Mouse (Mus musculus) left cerebral cortex, adult 2 months (tissue): ENCODE data around the gene Gm9639. TPM values are rescaled to one million over a fixed set of nuclear protein-coding genes. Genes with fewer than 3 reads are reported as not detected.
"Not testable (repeated sequence)": the region's sequence is repeated elsewhere in the genome, so short reads cannot be mapped to it uniquely, and the experiment has no call there.

ENCODE experiments used
- DNase-seq, 2 experiments: peaks; one replicate each; pipeline ENCODE4 v3.0.0; 2021 to 2022; ENCODE audit warnings: low spot score in 2 of 2, mixed read lengths in 1 of 2; ENCODE audit errors: extremely low spot score in 1 of 2
- H3K27ac ChIP-seq: fragments of 200-600 bp; 2 replicates; pipeline ENCODE4 v1.8.1; 2022
- H3K4me3 ChIP-seq: fragments of 200-600 bp; 2 replicates; pipeline ENCODE4 v1.8.1; 2022
- CTCF ChIP-seq: fragments of 200-600 bp; IDR thresholded peaks from 2 replicates; pipeline ENCODE4 v1.8.1; 2022; ENCODE audit warnings: antibody characterized with exemption, mild to moderate bottlenecking, moderate library complexity
- intact Hi-C: fragments of 180-260 bp; cut with DNase I; formaldehyde crosslinking; loops from one replicate; pipeline ENCODE4 v1.15.1; 2025
- total RNA-seq, 2 experiments: library from RNA; stranded (reverse); gene quantifications; 2 replicates each; pipeline ENCODE4 v1.2.3; 2021

Gene Gm9639
- total RNA-seq, 2 experiments from 2014 or later: not detected

DNA sequence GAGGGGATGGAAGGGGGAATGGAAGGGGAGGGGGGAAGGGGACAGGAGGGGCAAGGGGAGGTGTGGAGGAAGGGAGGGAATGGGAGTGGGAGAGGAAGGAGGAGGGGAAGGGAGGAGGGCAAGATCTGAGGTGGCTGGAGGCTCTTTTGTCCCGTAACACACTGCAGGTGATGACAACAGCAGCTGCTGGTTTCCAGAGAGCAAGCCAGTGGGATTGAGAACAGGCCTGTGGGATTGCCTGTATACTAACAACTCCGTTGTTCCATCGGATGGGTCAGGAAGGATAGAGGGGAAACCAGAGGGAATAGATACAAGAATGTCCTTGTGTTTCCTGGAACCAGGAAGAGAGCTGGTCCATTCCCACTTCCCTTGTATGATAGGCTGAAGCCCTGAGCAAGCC, 2.8 kb upstream of the Gm9639 start:
- TF ChIP-seq CTCF: no peak
- no peak for DNase-seq
- Histone ChIP-seq H3K4me3 (no peak overlapping the region), H3K27ac (no peak overlapping the region)
- intact Hi-C loops: loop anchor here (5.0 kb wide), 1 partner anchor 65 kb away; the partner anchor contains the start of gene Gm3285

- no peak for TF ChIP-seq CTCF
- intact Hi-C loops: no loop called here
- DNase-seq: no peak
- Histone ChIP-seq H3K4me3 (no peak overlapping the region), H3K27ac (no peak overlapping the region)
These were observed 6.3 kb downstream of the Gm9639 start for GRCm38 (mm10) chr10:77788621-77789020.

DNA sequence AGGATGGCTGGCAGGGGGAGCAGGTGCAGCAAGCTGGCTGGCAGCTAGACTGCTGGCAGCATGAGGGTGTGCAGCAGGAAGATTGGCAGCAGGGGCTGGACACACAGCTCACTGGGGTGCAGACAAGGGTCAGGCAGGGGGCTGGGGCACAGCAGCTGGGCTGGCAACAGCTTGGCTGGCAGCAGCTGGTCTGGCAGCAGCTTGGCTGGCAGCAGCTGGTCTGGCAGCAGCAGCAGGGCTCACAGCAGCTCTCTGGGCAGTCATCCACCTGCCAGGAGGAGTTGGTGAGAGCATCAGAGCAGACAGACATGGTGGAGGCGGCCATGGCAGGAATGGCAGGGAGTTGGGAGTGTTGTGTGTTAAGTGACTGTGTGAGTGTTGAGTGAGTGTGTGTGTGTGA, 7.0 kb downstream of the Gm9639 start, which contains the start of gene Gm7137:
Gm7137 (minus strand) TSS at position 325 of the 400 bp plus-strand sequence.
- intact Hi-C loops, H3K4me3 ChIP-seq, H3K27ac ChIP-seq, DNase-seq: not testable (repeated sequence)

DNA sequence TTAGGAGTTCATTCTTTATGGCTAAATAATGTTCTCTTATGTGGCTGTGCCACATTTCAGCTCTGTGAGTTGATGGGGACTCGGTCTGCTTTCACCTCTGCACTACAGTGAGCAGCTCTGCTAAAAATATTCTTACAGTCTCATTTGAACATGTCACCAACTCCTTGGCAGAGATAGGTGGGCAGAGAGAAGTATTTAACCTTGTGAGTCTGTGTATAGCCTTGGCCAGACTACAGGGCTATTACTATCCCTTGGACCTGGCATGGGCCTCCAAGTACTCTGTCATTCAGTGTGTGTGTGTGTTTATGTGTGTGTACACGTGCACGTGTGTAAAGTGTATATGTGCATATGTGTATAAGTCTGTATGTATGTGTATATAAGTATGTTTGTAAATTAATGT, 11.5 kb downstream of the Gm9639 start:
- H3K27ac ChIP-seq, H3K4me3 ChIP-seq, intact Hi-C loops, DNase-seq: not testable (repeated sequence)

GRCm38 (mm10) chr10:77782442-77782841, 12.4 kb downstream of the Gm9639 start, which contains the start of gene Gm3250:
TSS of gene Gm3250 (minus strand) at chr10:77782542.
- H3K4me3 ChIP-seq, DNase-seq, H3K27ac ChIP-seq, intact Hi-C loops: not testable (repeated sequence)

DNA sequence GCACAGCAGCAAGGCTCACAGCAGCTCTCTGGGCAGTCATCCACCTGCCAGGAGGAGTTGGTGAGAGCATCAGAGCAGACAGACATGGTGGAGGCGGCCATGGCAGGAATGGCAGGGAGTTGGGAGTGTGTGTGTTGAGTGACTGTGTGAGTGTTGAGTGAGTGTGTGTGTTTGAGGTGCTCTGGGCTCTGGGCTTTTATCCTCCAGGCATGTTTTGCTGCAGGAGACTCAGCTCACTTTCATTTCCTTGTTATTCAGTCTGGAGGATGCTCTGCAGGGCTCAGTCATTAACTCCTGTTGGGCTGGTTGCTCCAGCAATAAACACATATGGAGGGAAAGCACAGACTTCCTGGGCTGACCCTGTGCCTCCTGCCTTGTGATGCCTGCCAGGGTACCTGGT, 18.0 kb downstream of the Gm9639 start, which contains the start of gene Gm7138:
Gm7138 (minus strand) TSS at position 101 of the 400 bp plus-strand sequence.
- H3K4me3 ChIP-seq, intact Hi-C loops, DNase-seq, H3K27ac ChIP-seq: not testable (repeated sequence)

GRCm38 (mm10) chr10:77772142-77772541, 22.7 kb downstream of the Gm9639 start:
- DNase-seq, H3K4me3 ChIP-seq, intact Hi-C loops, H3K27ac ChIP-seq: not testable (repeated sequence)

GRCm38 (mm10) chr10:77771225-77771624, 23.7 kb downstream of the Gm9639 start, which contains the start of gene Gm3238:
TSS of gene Gm3238 (minus strand) at chr10:77771325.
- H3K4me3 ChIP-seq, DNase-seq, intact Hi-C loops, H3K27ac ChIP-seq: not testable (repeated sequence)

- Histone ChIP-seq H3K27ac (no peak overlapping the region), H3K4me3 (no peak overlapping the region)
- intact Hi-C loops: no loop called here
- DNase-seq: no peak
- TF ChIP-seq CTCF: no peak
These were observed 25.1 kb downstream of the Gm9639 start for GRCm38 (mm10) chr10:77769727-77770126.

GRCm38 (mm10) chr10:77759582-77759981, 35.3 kb downstream of the Gm9639 start, which contains the start of gene Gm3233:
TSS of gene Gm3233 (minus strand) at chr10:77759682.
- H3K27ac ChIP-seq, intact Hi-C loops: not testable (repeated sequence)

DNA sequence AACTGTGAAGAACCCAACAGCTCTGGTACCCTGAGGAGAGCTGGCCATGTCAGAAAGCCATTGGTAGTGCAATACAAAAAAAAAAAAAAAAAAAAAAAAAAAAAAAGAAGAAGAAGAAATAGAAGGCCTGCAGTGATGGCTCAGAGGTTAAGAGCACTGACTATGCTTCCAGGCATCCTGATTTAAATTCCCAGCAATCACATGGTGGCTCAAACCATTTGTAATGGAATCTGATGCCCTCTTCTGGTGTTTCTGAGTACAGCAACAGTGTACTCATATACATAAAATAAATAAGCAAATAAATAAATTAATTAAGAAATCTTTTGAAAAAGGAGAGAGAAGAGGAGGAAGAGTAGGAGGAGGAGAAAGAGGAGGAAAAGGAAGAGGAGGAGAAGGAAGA, 41.4 kb downstream of the Gm9639 start:
- DNase-seq: no peak
- TF ChIP-seq CTCF: no peak; the same call in 1 of the 2 replicates
- intact Hi-C loops: no loop called here
- Histone ChIP-seq H3K27ac (no peak overlapping the region), H3K4me3 (no peak overlapping the region)

More at GRCm38 (mm10) chr10:77759582-77759981, 35.3 kb downstream of the Gm9639 start, which contains the start of gene Gm3233:
- not testable (repeated sequence) for H3K4me3 ChIP-seq, DNase-seq

GRCm38 (mm10) chr10:77752312-77752711, 42.6 kb downstream of the Gm9639 start:
- intact Hi-C loops, DNase-seq, H3K4me3 ChIP-seq, H3K27ac ChIP-seq: not testable (repeated sequence)

DNA sequence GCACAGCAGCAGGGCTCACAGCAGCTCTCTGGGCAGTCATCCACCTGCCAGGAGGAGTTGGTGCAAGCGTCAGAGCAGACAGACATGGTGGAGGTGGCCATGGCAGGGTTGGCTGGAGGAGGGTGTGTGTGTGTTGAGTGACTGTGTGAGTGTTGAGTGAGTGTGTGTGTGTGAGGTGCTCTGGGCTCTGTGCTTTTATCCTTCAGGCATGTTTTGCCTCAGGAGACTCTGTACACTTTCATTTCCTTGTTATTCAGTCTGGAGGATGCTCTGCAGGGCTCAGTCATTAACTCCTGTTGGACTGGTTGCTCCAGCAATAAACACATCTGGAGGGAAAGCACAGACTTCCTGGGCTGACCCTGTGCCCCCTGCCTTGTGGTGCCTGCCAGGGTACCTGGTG, 43.6 kb downstream of the Gm9639 start, which contains the start of gene Gm9736:
Gm9736 (minus strand) TSS at position 101 of the 400 bp plus-strand sequence.
- H3K27ac ChIP-seq, intact Hi-C loops, DNase-seq, H3K4me3 ChIP-seq: not testable (repeated sequence)

DNA sequence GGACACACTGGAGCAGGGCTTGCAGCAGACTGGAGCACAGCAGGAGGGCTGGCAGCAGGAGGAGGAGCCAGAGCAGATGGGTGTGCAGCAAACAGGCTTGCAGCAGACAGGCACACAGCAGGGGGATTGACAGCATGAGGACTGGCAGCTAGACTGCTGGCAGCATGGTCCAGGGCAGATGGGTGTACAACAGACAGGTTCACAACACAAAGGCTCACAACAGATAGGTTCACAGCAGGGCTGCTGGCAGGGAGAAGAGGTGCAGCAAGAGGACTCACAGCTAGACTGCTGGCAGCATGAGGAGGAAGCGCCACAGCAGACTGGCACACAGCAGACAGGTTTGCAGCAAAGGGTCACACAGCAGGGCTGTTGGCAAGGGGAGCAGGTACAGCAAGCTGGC, 44.2 kb downstream of the Gm9639 start:
- H3K4me3 ChIP-seq, DNase-seq, H3K27ac ChIP-seq, intact Hi-C loops: not testable (repeated sequence)
